Mouse (Mus musculus): ENCODE measurements at regions not wholly inside any gene's neighbourhood (a gene's known extent, or its start where the extent isn't known, plus 50 kb on each side); places are given as distances from the start of the nearest gene placed in this dataset. TPM values are rescaled to one million over a fixed set of nuclear protein-coding genes. Genes with fewer than 3 reads are reported as not detected.

DNA sequence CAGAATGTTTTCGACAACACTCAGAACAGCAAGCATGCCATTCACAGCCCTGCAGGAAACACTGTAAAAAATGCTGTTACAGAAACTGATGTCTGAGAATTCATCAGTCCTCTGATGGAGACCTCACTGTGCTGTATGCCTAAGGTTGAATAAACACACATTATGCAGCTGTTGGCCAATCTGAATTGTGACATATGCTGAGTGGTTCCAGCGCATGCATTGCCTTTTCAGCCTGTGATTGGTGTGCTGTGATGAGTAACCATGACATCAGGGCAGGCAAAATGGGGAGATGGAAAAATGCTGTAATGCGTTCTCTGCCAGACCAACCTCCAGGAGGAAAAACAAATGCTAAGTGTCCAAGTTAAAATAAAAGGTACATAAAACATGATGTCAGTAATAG is 620.3 kb downstream of the Utrn start:
- no peaks in the 10 kb centered on the region for H3K27me3 ChIP-seq (ENCODE audit: control insufficient read depth, insufficient read depth, low read length)
- no peak overlapping the region for H3K4me2 ChIP-seq (replicated peaks; ENCODE audit: low read depth, low read length, severe bottlenecking)
- no peak overlapping the region for H3K27ac ChIP-seq (replicated peaks; ENCODE audit: low read depth, low read length)
- WGBS, result 76% methylated on average over 3 of the region's 3 CpGs
- DNase-seq (ENCODE audit: low spot score) (peak; percentile 9), ATAC-seq (ENCODE audit: low FRiP score, low read depth) (no peak)
- H3K36me3 ChIP-seq (ENCODE audit: control insufficient read depth, insufficient read depth, low read length), result no peaks in the 10 kb centered on the region
- TF ChIP-seq POLR2A (IDR thresholded peaks at IDR 0.05; ENCODE audit: borderline replicate concordance, extremely low read depth, insufficient read depth, insufficient read length), result no peak
- H3K9ac ChIP-seq (ENCODE audit: low read depth, low read length, severe bottlenecking), result no peak overlapping the region
- no peaks in the 10 kb centered on the region for H3K4me1 ChIP-seq (ENCODE audit: control insufficient read depth, insufficient read depth, low read length)
- H3K4me3 ChIP-seq (replicated peaks; ENCODE audit: low read length), result no peak overlapping the region
- no peaks in the 10 kb centered on the region for H3K9me3 ChIP-seq (ENCODE audit: control insufficient read depth, low read length)

DNA sequence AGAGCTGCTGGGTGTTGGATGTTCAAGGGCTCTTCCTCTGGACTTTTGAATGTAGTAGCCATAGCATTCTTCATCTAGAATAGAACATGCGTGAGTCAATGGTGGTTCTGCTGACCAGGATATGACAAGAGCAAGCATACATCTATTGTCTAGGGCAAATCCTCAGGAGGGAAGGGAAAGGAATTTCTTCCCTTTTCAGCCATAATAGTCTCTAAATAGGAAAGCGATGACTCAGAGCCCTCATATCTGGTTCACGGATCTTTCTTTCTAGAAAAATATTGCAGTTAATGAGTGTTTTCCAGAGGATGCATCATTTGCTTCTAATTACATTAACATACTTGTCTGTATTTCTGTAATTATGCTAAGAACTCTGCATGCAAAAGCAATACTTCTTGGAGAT is 615.9 kb downstream of the Utrn start:
- Histone ChIP-seq H3K36me3 (ENCODE audit: control insufficient read depth, insufficient read depth, low read length) (no peaks in the 10 kb centered on the region), H3K4me3 (replicated peaks; ENCODE audit: low read length) (no peak overlapping the region), H3K9ac (ENCODE audit: low read depth, low read length, severe bottlenecking) (no peak overlapping the region), H3K9me3 (ENCODE audit: control insufficient read depth, low read length) (no peaks in the 10 kb centered on the region), H3K27me3 (ENCODE audit: control insufficient read depth, insufficient read depth, low read length) (no peaks in the 10 kb centered on the region), H3K4me1 (ENCODE audit: control insufficient read depth, insufficient read depth, low read length) (no peaks in the 10 kb centered on the region), H3K27ac (replicated peaks; ENCODE audit: low read depth, low read length) (no peak overlapping the region), H3K4me2 (replicated peaks; ENCODE audit: low read depth, low read length, severe bottlenecking) (no peak overlapping the region)
- no peak for ATAC-seq (ENCODE audit: low FRiP score, low read depth)
- 84% methylated on average over 3 of the region's 3 CpGs for WGBS
- DNase-seq (ENCODE audit: low spot score), result peak; percentile 0
- TF ChIP-seq POLR2A (IDR thresholded peaks at IDR 0.05; ENCODE audit: borderline replicate concordance, extremely low read depth, insufficient read depth, insufficient read length), result no peak

DNA sequence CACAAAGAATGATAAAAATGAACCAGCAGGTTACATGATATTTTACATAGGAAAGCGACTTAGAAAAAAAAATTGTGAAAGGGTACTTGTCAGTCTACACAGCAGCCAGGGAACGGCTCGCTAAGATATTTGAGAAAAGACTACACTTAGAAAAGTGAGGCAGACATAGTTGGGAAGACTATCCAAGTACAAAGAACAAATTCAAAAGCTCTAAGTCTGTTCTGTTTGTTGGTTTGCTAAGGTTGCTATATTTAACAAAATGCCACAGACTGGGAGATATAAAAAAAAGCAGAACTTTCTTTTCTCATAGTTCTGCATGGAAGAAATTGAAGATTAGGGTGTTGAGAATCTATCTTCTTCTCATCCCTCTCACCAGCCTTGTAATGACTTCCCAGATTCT is 583.5 kb downstream of the Utrn start:
- ATAC-seq (ENCODE audit: low FRiP score, low read depth), result no peak
- WGBS, result 89% methylated on average over 3 of the region's 3 CpGs

DNA sequence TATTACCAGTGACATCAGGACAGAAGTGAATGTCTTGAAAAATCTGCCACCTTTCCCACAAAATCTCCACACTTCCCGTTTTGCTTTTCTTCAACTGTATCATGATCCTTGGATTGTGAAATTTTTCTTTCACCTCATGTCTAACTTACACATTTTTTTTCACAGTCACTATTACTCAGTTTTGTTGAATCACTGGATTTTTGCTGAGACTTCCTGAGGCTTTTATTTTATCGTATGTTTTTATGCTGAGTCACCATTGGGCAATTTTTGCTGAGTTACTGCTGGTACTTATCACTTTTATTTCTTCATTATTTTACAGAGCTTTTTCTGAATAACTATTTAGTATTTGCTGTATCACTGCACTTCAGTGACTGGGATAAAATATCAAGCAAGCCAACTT is 570.3 kb downstream of the Utrn start:
- no peak overlapping the region for H3K27ac ChIP-seq (replicated peaks; ENCODE audit: low read depth, low read length)
- H3K9ac ChIP-seq (ENCODE audit: low read depth, low read length, severe bottlenecking), result no peak overlapping the region
- ATAC-seq (ENCODE audit: low FRiP score, low read depth), result no peak
- H3K4me1 ChIP-seq (ENCODE audit: control insufficient read depth, insufficient read depth, low read length), result no peaks in the 10 kb centered on the region
- H3K27me3 ChIP-seq (ENCODE audit: control insufficient read depth, insufficient read depth, low read length), result no peaks in the 10 kb centered on the region
- H3K4me2 ChIP-seq (replicated peaks; ENCODE audit: low read depth, low read length, severe bottlenecking), result no peak overlapping the region
- H3K4me3 ChIP-seq (replicated peaks; ENCODE audit: low read length), result no peak overlapping the region
- 70% methylated on average over 2 of the region's 2 CpGs for WGBS
- no peaks in the 10 kb centered on the region for H3K9me3 ChIP-seq (ENCODE audit: control insufficient read depth, low read length)
- no peak for DNase-seq (ENCODE audit: low spot score)
- no peak for TF ChIP-seq POLR2A (IDR thresholded peaks at IDR 0.05; ENCODE audit: borderline replicate concordance, extremely low read depth, insufficient read depth, insufficient read length)
- H3K36me3 ChIP-seq (ENCODE audit: control insufficient read depth, insufficient read depth, low read length), result no peaks in the 10 kb centered on the region

More for the DNA sequence above, 583.5 kb downstream of the Utrn start:
- Histone ChIP-seq H3K4me3 (replicated peaks; ENCODE audit: low read length) (no peak overlapping the region), H3K36me3 (ENCODE audit: control insufficient read depth, insufficient read depth, low read length) (no peaks in the 10 kb centered on the region), H3K4me1 (ENCODE audit: control insufficient read depth, insufficient read depth, low read length) (no peaks in the 10 kb centered on the region), H3K27me3 (ENCODE audit: control insufficient read depth, insufficient read depth, low read length) (no peaks in the 10 kb centered on the region), H3K4me2 (replicated peaks; ENCODE audit: low read depth, low read length, severe bottlenecking) (no peak overlapping the region), H3K9me3 (ENCODE audit: control insufficient read depth, low read length) (no peaks in the 10 kb centered on the region), H3K9ac (ENCODE audit: low read depth, low read length, severe bottlenecking) (no peak overlapping the region), H3K27ac (replicated peaks; ENCODE audit: low read depth, low read length) (no peak overlapping the region)
- TF ChIP-seq POLR2A (IDR thresholded peaks at IDR 0.05; ENCODE audit: borderline replicate concordance, extremely low read depth, insufficient read depth, insufficient read length), result no peak
- DNase-seq (ENCODE audit: low spot score), result no peak

DNA sequence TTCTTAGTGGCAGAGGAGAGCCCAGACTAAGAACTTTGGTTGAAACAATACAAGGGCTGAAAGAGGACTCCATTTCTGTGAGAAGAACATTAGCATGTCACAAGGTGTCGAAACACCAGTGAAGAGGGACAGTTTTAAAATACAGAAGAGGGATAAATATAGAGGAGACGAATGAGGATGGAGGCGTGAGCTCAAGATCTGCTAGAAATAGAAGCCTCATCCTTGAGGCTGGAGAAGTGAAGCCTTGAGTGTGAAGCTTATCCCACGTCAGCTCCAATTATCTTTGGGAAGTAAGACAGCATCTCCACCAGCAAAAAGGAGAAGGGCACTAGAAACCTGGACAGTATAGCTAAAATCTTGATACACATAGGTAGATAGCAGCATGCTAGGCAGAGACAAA is 566.8 kb downstream of the Utrn start:
- no peak overlapping the region for H3K4me3 ChIP-seq (replicated peaks; ENCODE audit: low read length)
- no peaks in the 10 kb centered on the region for H3K36me3 ChIP-seq (ENCODE audit: control insufficient read depth, insufficient read depth, low read length)
- TF ChIP-seq POLR2A (IDR thresholded peaks at IDR 0.05; ENCODE audit: borderline replicate concordance, extremely low read depth, insufficient read depth, insufficient read length), result no peak
- no peaks in the 10 kb centered on the region for H3K9me3 ChIP-seq (ENCODE audit: control insufficient read depth, low read length)
- H3K27me3 ChIP-seq (ENCODE audit: control insufficient read depth, insufficient read depth, low read length), result no peaks in the 10 kb centered on the region
- H3K4me1 ChIP-seq (ENCODE audit: control insufficient read depth, insufficient read depth, low read length), result no peaks in the 10 kb centered on the region
- no peak overlapping the region for H3K27ac ChIP-seq (replicated peaks; ENCODE audit: low read depth, low read length)
- 81% methylated on average over 4 of the region's 4 CpGs for WGBS
- DNase-seq (ENCODE audit: low spot score) (no peak), ATAC-seq (ENCODE audit: low FRiP score, low read depth) (no peak)
- H3K9ac ChIP-seq (ENCODE audit: low read depth, low read length, severe bottlenecking), result no peak overlapping the region
- no peak overlapping the region for H3K4me2 ChIP-seq (replicated peaks; ENCODE audit: low read depth, low read length, severe bottlenecking)

DNA sequence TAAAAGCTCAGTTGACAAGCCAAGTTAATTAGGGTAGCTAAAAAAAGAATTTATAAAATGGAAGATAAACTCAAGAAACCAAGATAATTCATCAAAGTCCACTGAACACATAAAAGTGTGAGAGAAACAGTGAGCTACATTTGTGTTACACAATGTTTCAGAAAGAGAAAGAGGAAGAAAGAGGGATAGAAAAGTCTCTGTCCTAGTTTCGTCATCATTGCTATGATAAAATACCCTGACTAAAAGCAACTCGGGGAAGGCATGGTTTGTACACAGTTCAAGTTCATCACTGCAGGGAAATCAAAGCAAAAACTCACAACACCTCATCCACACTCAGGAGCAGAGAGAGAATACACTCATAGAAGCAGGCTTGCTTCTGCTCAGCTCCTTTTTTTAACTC is 548.9 kb downstream of the Utrn start:
- ATAC-seq (ENCODE audit: low FRiP score, low read depth) (no peak), DNase-seq (ENCODE audit: low spot score) (no peak)
- H3K9me3 ChIP-seq (ENCODE audit: control insufficient read depth, low read length), result no peaks in the 10 kb centered on the region
- no peak overlapping the region for H3K4me2 ChIP-seq (replicated peaks; ENCODE audit: low read depth, low read length, severe bottlenecking)
- H3K9ac ChIP-seq (ENCODE audit: low read depth, low read length, severe bottlenecking), result no peak overlapping the region
- no peaks in the 10 kb centered on the region for H3K4me1 ChIP-seq (ENCODE audit: control insufficient read depth, insufficient read depth, low read length)
- no peak overlapping the region for H3K4me3 ChIP-seq (replicated peaks; ENCODE audit: low read length)
- no peaks in the 10 kb centered on the region for H3K27me3 ChIP-seq (ENCODE audit: control insufficient read depth, insufficient read depth, low read length)
- no peaks in the 10 kb centered on the region for H3K36me3 ChIP-seq (ENCODE audit: control insufficient read depth, insufficient read depth, low read length)
- no peak overlapping the region for H3K27ac ChIP-seq (replicated peaks; ENCODE audit: low read depth, low read length)
- 78% methylated on average over 2 of the region's 2 CpGs for WGBS
- TF ChIP-seq POLR2A (IDR thresholded peaks at IDR 0.05; ENCODE audit: borderline replicate concordance, extremely low read depth, insufficient read depth, insufficient read length), result no peak

Small RNAs in the stretch of these regions (microRNA-seq; reads per million reads assigned to microRNA genes)
- gene Gm22194, result not detected
